Mouse (Mus musculus): ENCODE measurements around the gene Kcng3.

The Kcng3 gene

GRCm38 (mm10) chr17:83631783-83632652 lies at the start of gene Kcng3:
Kcng3 (minus strand) TSS chr17:83631895.
- DNase-seq (ENCODE audit: low spot score in 2 of 2), result peak in 1 of 2 experiments; percentile 24

- DNase-seq (ENCODE audit: low spot score in 2 of 2), result no peak
These were observed 45.7 kb upstream of the Kcng3 start for GRCm38 (mm10) chr17:83677370-83677769.

GRCm38 (mm10) chr17:83672685-83673084 lies 41.0 kb upstream of the Kcng3 start:
- no peak for DNase-seq (ENCODE audit: low spot score in 2 of 2)

GRCm38 (mm10) chr17:83667934-83668690 lies 36.4 kb upstream of the Kcng3 start:
- no peak for DNase-seq (ENCODE audit: low spot score in 2 of 2)

GRCm38 (mm10) chr17:83666597-83667287 lies 35.0 kb upstream of the Kcng3 start:
- no peak for DNase-seq (ENCODE audit: low spot score in 2 of 2)

GRCm38 (mm10) chr17:83664761-83665160 lies 33.1 kb upstream of the Kcng3 start:
- no peak for DNase-seq (ENCODE audit: low spot score in 2 of 2)

GRCm38 (mm10) chr17:83658943-83659342 lies 27.2 kb upstream of the Kcng3 start:
- no peak for DNase-seq (ENCODE audit: low spot score in 2 of 2)

- no peak for DNase-seq (ENCODE audit: low spot score in 2 of 2)
These were observed 25.7 kb upstream of the Kcng3 start for GRCm38 (mm10) chr17:83657375-83657774.

GRCm38 (mm10) chr17:83655732-83656131 lies 24.0 kb upstream of the Kcng3 start:
- DNase-seq (ENCODE audit: low spot score in 2 of 2), result no peak

- DNase-seq (ENCODE audit: low spot score in 2 of 2), result no peak
These were observed 23.0 kb upstream of the Kcng3 start for GRCm38 (mm10) chr17:83654651-83655136.

GRCm38 (mm10) chr17:83653635-83654034 lies 21.9 kb upstream of the Kcng3 start:
- no peak for DNase-seq (ENCODE audit: low spot score in 2 of 2)

- DNase-seq (ENCODE audit: low spot score in 2 of 2), result no peak
These were observed 19.4 kb upstream of the Kcng3 start for GRCm38 (mm10) chr17:83650932-83651682.

GRCm38 (mm10) chr17:83649986-83650385 lies 18.3 kb upstream of the Kcng3 start:
- DNase-seq (ENCODE audit: low spot score in 2 of 2), result no peak

GRCm38 (mm10) chr17:83647413-83647812 lies 15.7 kb upstream of the Kcng3 start:
- DNase-seq (ENCODE audit: low spot score in 2 of 2), result no peak

- no peak for DNase-seq (ENCODE audit: low spot score in 2 of 2)
These were observed 14.9 kb upstream of the Kcng3 start for GRCm38 (mm10) chr17:83646425-83647163.

- DNase-seq (ENCODE audit: low spot score in 2 of 2), result no peak
These were observed 13.6 kb upstream of the Kcng3 start for GRCm38 (mm10) chr17:83645226-83645808.

- DNase-seq (ENCODE audit: low spot score in 2 of 2), result no peak
These were observed 5.7 kb upstream of the Kcng3 start for GRCm38 (mm10) chr17:83637393-83637792.

GRCm38 (mm10) chr17:83636443-83636842 lies 4.7 kb upstream of the Kcng3 start:
- DNase-seq (ENCODE audit: low spot score in 2 of 2), result no peak

- peak; percentile 31 to 45 for DNase-seq (ENCODE audit: low spot score in 2 of 2)
These were observed 1.2 kb upstream of the Kcng3 start for GRCm38 (mm10) chr17:83632653-83633570.
